Mouse (Mus musculus): ENCODE measurements around the gene Rdh11. TPM values are rescaled to one million over a fixed set of nuclear protein-coding genes. Genes with fewer than 3 reads are reported as not detected.

Rdh11 gene
- polyA plus RNA-seq (2017; shearing (Covaris generic)) = 26.6 TPM

GRCm38 (mm10) chr12:79192193-79192592 lies at the start of gene Rdh11:
TSS of gene Rdh11 (minus strand) at chr12:79192293.

GRCm38 (mm10) chr12:79208703-79209464 lies 16.8 kb upstream of the Rdh11 start, which contains the start of gene Rdh12:
TSS of gene Rdh12 (plus strand) at chr12:79208914.

GRCm38 (mm10) chr12:79172019-79172941 lies 19.8 kb downstream of the Rdh11 start, which contains the start of gene Vti1b:
TSS of gene Vti1b (minus strand) at chr12:79172667.

GRCm38 (mm10) chr12:79130299-79131177 lies 61.6 kb downstream of the Rdh11 start, which contains the start of gene Arg2:
TSS of gene Arg2 (plus strand) at chr12:79130777.

Other genes starting within 250 kb of the Rdh11 start
- gene Tmem229b, start 184.7 kb downstream of the Rdh11 start, polyA plus RNA-seq (2017; shearing (Covaris generic)) = 70.0 TPM
- gene Plekhh1, start 163.1 kb downstream of the Rdh11 start, polyA plus RNA-seq (2017; shearing (Covaris generic)) = 0.13 TPM
- 24.9 TPM for gene Pigh, start 102.6 kb downstream of the Rdh11 start, polyA plus RNA-seq (2017; shearing (Covaris generic))
- 0.39 TPM for gene Arg2, start 61.5 kb downstream of the Rdh11 start, polyA plus RNA-seq (2017; shearing (Covaris generic))
- 126 TPM for gene Vti1b, start 19.6 kb downstream of the Rdh11 start, polyA plus RNA-seq (2017; shearing (Covaris generic))
- gene Rdh12, start 16.6 kb upstream of the Rdh11 start, polyA plus RNA-seq (2017; shearing (Covaris generic)) = 16.6 TPM
- 36.2 TPM for gene Zfyve26, start 104.0 kb upstream of the Rdh11 start, polyA plus RNA-seq (2017; shearing (Covaris generic))
- gene Rad51b, start 105.0 kb upstream of the Rdh11 start, polyA plus RNA-seq (2017; shearing (Covaris generic)) = 5.8 TPM